Mouse (Mus musculus): ENCODE measurements around the gene Gm9844.

Gm9844 gene

GRCm38 (mm10) chr7:24861913-24862312 lies at the start of gene Gm9844:
Gene Gm9844 (plus strand): TSS chr7:24862213.
- TF ChIP-seq GATA4 (IDR thresholded peaks at IDR 0.05; ENCODE audit: insufficient replicate concordance, low read length), result no peak

- TF ChIP-seq GATA4 (IDR thresholded peaks at IDR 0.05; ENCODE audit: insufficient replicate concordance, low read length), result no peak
Measured at GRCm38 (mm10) chr7:24817502-24817901, 44.5 kb upstream of the Gm9844 start.

- TF ChIP-seq GATA4 (IDR thresholded peaks at IDR 0.05; ENCODE audit: insufficient replicate concordance, low read length), result no peak
Measured at GRCm38 (mm10) chr7:24824452-24824851, 37.6 kb upstream of the Gm9844 start.

GRCm38 (mm10) chr7:24827181-24827580 lies 34.8 kb upstream of the Gm9844 start:
- no peak for TF ChIP-seq GATA4 (IDR thresholded peaks at IDR 0.05; ENCODE audit: insufficient replicate concordance, low read length)

GRCm38 (mm10) chr7:24839410-24839808 lies 22.6 kb upstream of the Gm9844 start:
- TF ChIP-seq GATA4 (IDR thresholded peaks at IDR 0.05; ENCODE audit: insufficient replicate concordance, low read length), result no peak

- no peak for TF ChIP-seq GATA4 (IDR thresholded peaks at IDR 0.05; ENCODE audit: insufficient replicate concordance, low read length)
Measured at GRCm38 (mm10) chr7:24840331-24840730, 21.7 kb upstream of the Gm9844 start.

GRCm38 (mm10) chr7:24841009-24841408 lies 21.0 kb upstream of the Gm9844 start:
- no peak for TF ChIP-seq GATA4 (IDR thresholded peaks at IDR 0.05; ENCODE audit: insufficient replicate concordance, low read length)

GRCm38 (mm10) chr7:24844144-24844543 lies 17.9 kb upstream of the Gm9844 start:
- no peak for TF ChIP-seq GATA4 (IDR thresholded peaks at IDR 0.05; ENCODE audit: insufficient replicate concordance, low read length)

- no peak for TF ChIP-seq GATA4 (IDR thresholded peaks at IDR 0.05; ENCODE audit: insufficient replicate concordance, low read length)
Measured at GRCm38 (mm10) chr7:24845181-24845580, 16.8 kb upstream of the Gm9844 start.

- TF ChIP-seq GATA4 (IDR thresholded peaks at IDR 0.05; ENCODE audit: insufficient replicate concordance, low read length), result no peak
Measured at GRCm38 (mm10) chr7:24845713-24846112, 16.3 kb upstream of the Gm9844 start.

- no peak for TF ChIP-seq GATA4 (IDR thresholded peaks at IDR 0.05; ENCODE audit: insufficient replicate concordance, low read length)
Measured at GRCm38 (mm10) chr7:24850162-24850561, 11.9 kb upstream of the Gm9844 start.

GRCm38 (mm10) chr7:24850899-24851303 lies 11.1 kb upstream of the Gm9844 start:
- TF ChIP-seq GATA4 (IDR thresholded peaks at IDR 0.05; ENCODE audit: insufficient replicate concordance, low read length), result peak; percentile 38; the same call in 1 of the 2 replicates

GRCm38 (mm10) chr7:24851596-24852325 lies 10.3 kb upstream of the Gm9844 start:
- TF ChIP-seq GATA4 (IDR thresholded peaks at IDR 0.05; ENCODE audit: insufficient replicate concordance, low read length), result no peak

GRCm38 (mm10) chr7:24852557-24853232 lies 9.3 kb upstream of the Gm9844 start:
- TF ChIP-seq GATA4 (IDR thresholded peaks at IDR 0.05; ENCODE audit: insufficient replicate concordance, low read length), result no peak

GRCm38 (mm10) chr7:24853233-24853563 lies 8.8 kb upstream of the Gm9844 start:
- no peak for TF ChIP-seq GATA4 (IDR thresholded peaks at IDR 0.05; ENCODE audit: insufficient replicate concordance, low read length)

- no peak for TF ChIP-seq GATA4 (IDR thresholded peaks at IDR 0.05; ENCODE audit: insufficient replicate concordance, low read length)
Measured at GRCm38 (mm10) chr7:24853695-24854094, 8.3 kb upstream of the Gm9844 start.

Measured in liver, adult (tissue).